Mouse (Mus musculus): Measurements from ENCODE around the gene Pip4k2c.

DNA sequence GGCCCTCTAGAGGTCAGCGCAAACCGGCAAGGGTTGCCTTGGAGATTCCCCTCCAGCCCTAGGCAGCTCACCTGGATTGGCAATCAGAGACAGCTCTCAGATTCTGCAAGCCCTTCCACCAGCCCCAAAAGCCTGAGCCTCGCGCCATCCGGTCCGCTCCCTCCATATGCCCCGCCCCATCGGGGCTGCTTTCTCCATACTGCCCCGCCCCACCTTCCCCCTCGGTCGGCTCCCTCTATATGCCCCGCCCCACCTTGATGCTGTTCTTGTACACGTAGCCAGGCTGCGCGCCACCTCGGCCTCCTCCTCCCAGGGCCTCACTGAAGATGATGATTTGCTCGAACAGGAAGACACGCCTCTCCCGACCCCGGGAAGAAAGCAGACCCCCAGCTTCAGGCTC lies 27.6 kb downstream of the Pip4k2c start:
- TF ChIP-seq CTCF (IDR thresholded peaks at IDR 0.05; ENCODE audit: low read depth, low read length) (no peak), POLR2A (IDR thresholded peaks at IDR 0.05; ENCODE audit: insufficient read depth, low read length) (no peak), EP300 (IDR thresholded peaks at IDR 0.05; ENCODE audit: insufficient read depth, low read depth, low read length) (0 out of 2 replicates have a peak, but pooled peaks have one; percentile 5)
